Mouse (Mus musculus) adrenal gland, adult 10 weeks (tissue): ENCODE measurements around the gene Lrfn4. TPM values are rescaled to one million over a fixed set of nuclear protein-coding genes. Genes with fewer than 3 reads are reported as not detected.

Source experiments
- polyA plus RNA-seq: library from polyadenylated mRNA; stranded (reverse); fragments of 350-450 nt; fragmentation: Illumina TruSeq; extraction: RNeasy Lipid Tissue Mini Kit (QIAGEN cat#74804); gene quantifications from one replicate; pipeline ENCODE4 v1.2.3, GENCODE M21; 2014; ENCODE audit warnings: low read depth, low replicate concordance

The Lrfn4 gene
- not detected for polyA plus RNA-seq

DNA sequence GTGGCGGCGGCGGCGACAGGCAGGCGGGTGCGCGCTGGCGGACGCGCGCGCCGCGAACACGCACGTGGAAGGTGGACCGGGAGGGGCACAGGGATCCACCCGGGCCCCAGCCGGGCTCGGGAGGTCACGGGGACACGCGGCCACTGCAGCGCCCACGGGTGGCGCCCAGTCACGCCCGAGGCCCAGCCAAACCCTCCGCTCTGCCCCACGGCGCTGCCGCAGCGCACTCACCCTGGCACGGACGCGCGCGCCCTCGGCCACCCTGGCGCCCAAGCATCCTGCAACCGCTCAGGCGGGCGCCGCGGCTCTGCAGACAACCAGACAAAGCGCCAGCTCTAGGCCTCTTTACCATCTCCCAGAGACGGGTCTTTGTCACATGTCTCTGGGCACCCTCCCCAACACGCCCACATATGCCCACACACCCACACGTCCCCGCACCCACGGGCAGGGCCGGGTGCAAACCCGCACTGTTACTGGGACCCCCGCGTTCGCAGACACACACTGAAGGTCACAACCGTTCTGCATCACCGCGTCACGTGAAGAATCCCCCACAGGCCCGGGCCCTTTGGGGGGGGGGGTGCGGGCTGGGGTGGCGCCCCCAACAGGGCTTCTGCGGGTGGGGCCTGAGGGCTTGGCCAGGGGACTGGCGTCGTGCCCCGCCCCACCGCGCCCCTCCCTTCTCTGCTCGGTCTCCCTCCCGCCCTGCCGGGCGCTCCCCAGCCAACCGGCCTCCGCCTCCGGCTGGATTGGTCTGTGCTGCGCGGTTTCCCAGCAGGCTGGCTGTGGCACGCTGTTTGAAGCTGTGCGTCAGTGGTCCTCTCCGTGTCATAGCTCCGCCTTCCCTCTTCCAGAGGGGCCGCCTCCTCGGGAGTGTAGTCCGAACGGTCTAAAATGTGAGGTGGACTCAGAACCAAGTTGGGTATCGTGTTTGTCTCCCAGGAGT, at the start of gene Lrfn4:
Gene Lrfn4, minus strand, starts transcription at position 517 of the 943 bp plus-strand sequence.

DNA sequence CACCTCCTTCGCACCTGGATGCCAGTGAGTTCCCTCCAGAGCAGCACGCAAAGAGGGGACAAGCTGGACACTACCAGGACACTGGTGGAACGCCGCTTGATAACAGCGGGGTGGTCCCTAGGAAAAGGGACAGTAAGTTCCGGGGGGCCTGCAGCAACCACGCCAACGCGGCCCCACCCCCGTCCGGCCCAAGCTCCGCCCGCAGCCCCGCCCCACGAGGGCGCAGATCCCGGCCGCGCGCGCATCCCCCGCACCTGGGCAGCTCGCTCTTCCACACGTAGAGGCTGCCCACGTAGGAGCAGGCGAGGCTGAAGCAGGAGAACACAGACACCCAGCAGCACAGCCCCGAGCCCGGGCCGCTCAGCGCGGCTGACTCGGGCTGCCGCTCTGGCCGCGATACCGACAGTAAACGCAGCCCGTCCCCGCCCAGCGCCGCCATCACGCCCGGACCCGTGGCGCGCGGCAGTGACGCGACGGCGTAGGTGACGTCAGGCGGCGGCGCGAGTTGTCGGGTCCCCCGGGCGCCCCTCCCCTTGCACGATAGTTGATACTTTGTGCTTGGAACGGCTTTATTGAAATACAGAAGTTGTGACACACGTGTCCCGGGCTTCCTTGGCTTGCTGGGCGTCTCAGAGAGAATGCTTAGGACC, 9.8 kb upstream of the Lrfn4 start, which contains the start of gene Rce1:
Gene Rce1, minus strand, starts transcription at position 463 of the 650 bp plus-strand sequence.

Other genes starting within 250 kb of the Lrfn4 start
- 63.7 TPM for gene Kdm2a, start 217.4 kb downstream of the Lrfn4 start, polyA plus RNA-seq
- gene Rhod, start 176.2 kb downstream of the Lrfn4 start, polyA plus RNA-seq, result 2.3 TPM
- gene Syt12, start 138.2 kb downstream of the Lrfn4 start, polyA plus RNA-seq, result 6.5 TPM
- 2.7 TPM for gene 2010003K11Rik, start 117.1 kb downstream of the Lrfn4 start, polyA plus RNA-seq
- 8.6 TPM for gene Pcx, start 105.2 kb downstream of the Lrfn4 start, polyA plus RNA-seq
- 3.0 TPM for gene Rce1, start 10.0 kb upstream of the Lrfn4 start, polyA plus RNA-seq
- gene Gm960, start 83.0 kb upstream of the Lrfn4 start, polyA plus RNA-seq, result not detected
- not detected for gene Sptbn2, start 95.5 kb upstream of the Lrfn4 start, polyA plus RNA-seq
- 20.7 TPM for gene Rbm4b, start 140.8 kb upstream of the Lrfn4 start, polyA plus RNA-seq
- 13.5 TPM for gene Rbm4, start 178.2 kb upstream of the Lrfn4 start, polyA plus RNA-seq
- gene Gm21992, start 195.9 kb upstream of the Lrfn4 start, polyA plus RNA-seq, result 1.9 TPM
- 6.0 TPM for gene Rbm14, start 196.0 kb upstream of the Lrfn4 start, polyA plus RNA-seq
- gene Ccs, start 223.7 kb upstream of the Lrfn4 start, polyA plus RNA-seq, result 1.8 TPM
- gene Ccdc87, start 223.7 kb upstream of the Lrfn4 start, polyA plus RNA-seq, result not detected
- 112 TPM for gene Ctsf, start 239.5 kb upstream of the Lrfn4 start, polyA plus RNA-seq